Mouse (Mus musculus) embryonic facial prominence, embryonic 10.5 days (tissue): ENCODE results near the gene Gm10337. TPM values are rescaled to one million over a fixed set of nuclear protein-coding genes. Genes with fewer than 3 reads are reported as not detected.

Experiments used
- DNase-seq: peaks from one replicate; pipeline ENCODE4 v3.0.0-alpha.2; 2017; ENCODE audit warnings: low spot score
- H3K27ac ChIP-seq: fragments of 300-500 bp; sonication (generic); replicated peaks from 2 replicates; pipeline ENCODE4 v1.5.1; 2016; ENCODE audit warnings: mild to moderate bottlenecking
- H3K27me3 ChIP-seq: fragments of 300-500 bp; sonication (generic); replicated peaks from 2 replicates; pipeline ENCODE4 v1.6.1; 2016; ENCODE audit warnings: low read depth, mild to moderate bottlenecking; ENCODE audit not compliant: poor library complexity, severe bottlenecking
- H3K36me3 ChIP-seq: fragments of 300-500 bp; sonication (generic); replicated peaks from 2 replicates; pipeline ENCODE4 v1.6.1; 2016; ENCODE audit warnings: mild to moderate bottlenecking, moderate library complexity
- H3K4me1 ChIP-seq: fragments of 300-500 bp; sonication (generic); 2 replicates; pipeline ENCODE4 v1.6.1; 2016
- H3K4me3 ChIP-seq: fragments of 300-500 bp; sonication (generic); 2 replicates; pipeline ENCODE4 v1.5.1; 2016; ENCODE audit warnings: mild to moderate bottlenecking, moderate library complexity
- H3K9me3 ChIP-seq: fragments of 300-500 bp; sonication (generic); 2 replicates; pipeline ENCODE4 v1.6.1; 2016; ENCODE audit warnings: mild to moderate bottlenecking
- WGBS: fragments of 180-500 bp; shearing (Covaris S2); methylation state at CpG from one replicate; pipeline ENCODE4 v1.1.7; 2016; 5-methylcytosine and 5-hydroxymethylcytosine counted together
- polyA plus RNA-seq: library from polyadenylated mRNA; unstranded; fragments of >200 nt; fragmentation: Nextera tagmentation; extraction: Ambion mirVana; gene quantifications from 2 replicates; pipeline ENCODE4 v1.2.1, GENCODE M21; 2016

The Gm10337 gene
- polyA plus RNA-seq: 7.6 TPM in 1 of 2 replicates, not detected in the other

DNA sequence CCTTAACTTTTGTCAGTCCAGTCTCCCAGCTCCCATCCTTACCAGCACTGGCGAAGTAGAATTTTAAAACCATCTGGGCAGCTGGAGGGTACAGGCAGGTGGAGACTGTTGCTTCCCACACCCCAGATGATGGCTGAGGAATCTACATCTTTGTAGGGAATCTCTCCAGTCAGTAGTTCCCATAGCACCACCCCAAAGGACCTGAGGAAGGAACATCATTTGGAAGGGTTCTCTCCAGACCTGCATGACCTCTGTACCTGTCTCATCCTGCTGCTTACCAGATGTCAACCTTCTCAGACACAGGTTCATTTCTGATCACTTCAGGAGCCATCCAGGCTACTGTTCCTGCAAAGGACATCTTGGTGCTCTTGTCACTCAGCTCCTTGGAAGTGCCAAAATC, at the start of gene Gm10337:
TSS of gene Gm10337 (plus strand) at position 276 of the 400 bp plus-strand sequence.
- no peak for DNase-seq
- WGBS: 93% methylated on average over 1 of the region's 1 CpGs
- no peak within 1 kb of the TSS for H3K4me3 ChIP-seq
- H3K36me3 ChIP-seq: peaks cover 95% of the 10 kb centered on the region
- H3K27me3 ChIP-seq: no peaks in the 10 kb centered on the region
- no peaks in the 10 kb centered on the region for H3K9me3 ChIP-seq
- no peak within 1 kb of the TSS for H3K27ac ChIP-seq
- peaks cover 6% of the 10 kb centered on the region; the same call in 1 of the 2 replicates for H3K4me1 ChIP-seq

DNA sequence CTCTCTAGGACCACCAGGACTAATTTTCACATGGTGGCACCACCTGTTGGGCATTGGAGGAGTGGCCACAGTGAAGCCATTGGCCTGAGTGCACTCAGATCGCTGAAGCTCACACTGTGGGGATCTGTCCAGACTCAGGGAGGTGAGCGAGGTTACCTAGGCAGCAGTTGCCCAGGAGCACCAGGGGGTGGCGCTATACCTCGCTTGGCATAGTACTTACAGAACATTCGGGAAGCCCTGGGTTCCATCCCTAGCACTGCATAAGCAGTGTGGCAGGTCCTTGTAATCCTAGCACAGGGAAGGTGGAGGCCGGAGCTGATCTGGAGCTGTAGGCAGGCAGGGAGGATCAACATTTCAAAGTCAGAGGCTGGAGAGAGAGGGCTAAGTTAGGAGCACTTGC, 47.5 kb upstream of the Gm10337 start:
- peaks cover 21% of the 10 kb centered on the region for H3K4me1 ChIP-seq
- 34% methylated on average over 6 of the region's 6 CpGs for WGBS
- H3K9me3 ChIP-seq: no peaks in the 10 kb centered on the region
- H3K4me3 ChIP-seq: no peak overlapping the region
- H3K36me3 ChIP-seq: no peaks in the 10 kb centered on the region
- no peak overlapping the region for H3K27ac ChIP-seq
- H3K27me3 ChIP-seq: no peaks in the 10 kb centered on the region
- DNase-seq: no peak

DNA sequence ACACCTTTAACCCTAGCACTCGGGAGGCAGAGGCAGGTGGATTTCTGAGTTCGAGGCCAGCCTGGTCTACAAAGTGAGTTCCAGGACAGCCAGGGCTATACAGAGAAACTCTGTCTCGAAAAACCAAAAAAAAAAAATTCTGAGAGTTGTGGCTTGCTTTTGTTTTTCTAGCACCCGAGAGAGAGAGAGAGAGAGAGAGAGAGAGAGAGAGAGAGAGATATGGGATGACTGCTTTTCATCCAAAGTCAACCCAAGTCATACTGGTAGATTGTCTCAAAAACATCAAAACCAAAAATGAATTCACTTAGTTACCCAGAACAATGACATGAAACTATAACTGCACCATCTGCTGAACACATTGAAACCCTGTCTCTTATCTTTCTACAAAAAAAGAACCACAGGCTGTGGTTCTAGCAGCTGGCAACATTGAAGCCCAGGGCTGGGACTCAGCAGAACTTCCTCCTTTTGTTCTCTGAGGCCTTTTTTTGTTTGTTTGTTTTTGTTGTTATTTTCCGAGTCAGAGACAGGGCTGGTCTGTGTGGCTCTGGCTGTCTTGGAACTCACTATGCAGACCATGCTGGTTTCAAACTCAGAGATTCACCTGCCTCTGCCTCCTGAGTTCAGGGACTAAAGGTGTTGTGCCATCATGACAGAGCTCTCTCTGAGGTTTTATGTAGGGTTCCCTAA, 45.3 kb upstream of the Gm10337 start:
- Histone ChIP-seq H3K27me3 (no peaks in the 10 kb centered on the region), H3K27ac (peak overlapping the region; percentile 0; the same call in 1 of the 2 replicates), H3K36me3 (peaks cover 6% of the 10 kb centered on the region), H3K9me3 (no peaks in the 10 kb centered on the region), H3K4me3 (peak overlapping the region; percentile 57), H3K4me1 (peaks cover 19% of the 10 kb centered on the region)
- WGBS: 75% methylated on average over 5 of the region's 5 CpGs
- DNase-seq: no peak

DNA sequence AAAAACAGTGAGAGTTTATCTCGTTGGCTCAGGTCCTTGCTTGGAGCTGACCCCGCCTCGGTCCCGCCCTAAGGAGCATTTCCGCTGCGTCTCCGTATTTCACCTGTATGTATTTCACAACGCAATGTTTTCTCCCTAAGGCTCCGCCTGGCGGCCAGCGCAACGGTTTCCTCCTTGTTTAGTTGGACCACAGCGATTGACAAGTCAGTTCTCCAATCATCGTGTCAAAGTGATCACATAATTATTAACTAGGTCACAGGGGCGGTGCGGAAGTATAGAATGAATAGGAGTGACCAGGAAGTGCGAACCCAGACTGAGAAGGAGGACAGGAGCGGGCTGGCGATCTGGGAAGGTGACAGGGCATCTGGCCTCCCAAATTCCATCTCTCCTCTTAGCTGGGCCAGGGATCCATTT, 44.6 kb upstream of the Gm10337 start, which contains the start of gene Prr13:
TSS of gene Prr13 (plus strand) at position 125 of the 414 bp plus-strand sequence.
- H3K36me3 ChIP-seq: peaks cover 12% of the 10 kb centered on the region
- DNase-seq: peak; percentile 89
- H3K9me3 ChIP-seq: no peaks in the 10 kb centered on the region
- H3K27me3 ChIP-seq: no peaks in the 10 kb centered on the region
- H3K27ac ChIP-seq: peak within 1 kb of the TSS; percentile 60
- H3K4me3 ChIP-seq: peak within 1 kb of the TSS; percentile 57
- peaks cover 19% of the 10 kb centered on the region for H3K4me1 ChIP-seq
- WGBS: under 1% methylated on average over 19 of the region's 19 CpGs

DNA sequence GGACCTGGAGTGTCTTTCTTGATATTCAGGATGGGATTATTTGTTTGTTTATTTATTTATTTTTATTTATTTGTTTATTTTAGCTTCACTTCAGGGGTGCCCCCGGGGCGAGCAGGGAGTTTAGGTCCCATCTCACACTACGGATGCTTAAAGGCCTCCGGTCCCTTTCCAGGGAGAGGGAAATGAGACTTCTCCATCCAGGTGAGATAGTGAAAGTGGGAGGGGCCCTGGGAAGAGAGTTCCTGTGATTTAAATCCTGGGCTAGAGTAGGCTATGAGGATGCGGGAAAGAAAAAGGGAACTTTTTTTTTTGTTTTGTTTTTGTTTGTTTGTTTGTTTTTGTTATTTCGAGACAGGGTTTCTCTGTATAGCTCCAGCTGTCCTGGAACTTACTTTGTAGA, 44.1 kb upstream of the Gm10337 start:
- WGBS: 34% methylated on average over 6 of the region's 6 CpGs
- Histone ChIP-seq H3K4me1 (peaks cover 19% of the 10 kb centered on the region), H3K4me3 (peak overlapping the region; percentile 57), H3K27me3 (no peaks in the 10 kb centered on the region), H3K9me3 (no peaks in the 10 kb centered on the region), H3K36me3 (peaks cover 12% of the 10 kb centered on the region), H3K27ac (peak overlapping the region; percentile 60)
- no peak for DNase-seq

DNA sequence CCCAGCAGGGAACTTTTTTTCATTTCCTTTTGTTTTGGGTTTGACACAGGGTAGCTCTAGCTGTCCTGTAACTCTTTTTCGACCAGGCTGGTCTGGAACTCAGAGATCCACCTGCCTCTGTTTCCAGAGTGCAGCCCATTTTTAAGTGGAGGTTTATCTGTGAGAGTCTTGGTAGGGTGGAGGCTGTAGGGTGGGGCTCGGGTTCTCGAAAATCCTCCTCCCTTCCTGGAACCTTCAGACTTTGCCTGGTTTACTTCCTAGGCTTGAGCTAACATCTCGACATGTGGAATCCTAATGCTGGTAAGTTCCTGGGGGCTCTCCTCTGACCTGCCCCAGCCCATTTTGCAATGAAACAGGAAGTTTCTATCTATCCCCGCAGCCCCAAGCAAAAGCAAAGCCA, 43.7 kb upstream of the Gm10337 start:
- Histone ChIP-seq H3K4me3 (peak overlapping the region; percentile 57), H3K27me3 (no peaks in the 10 kb centered on the region), H3K27ac (no peak overlapping the region), H3K4me1 (peaks cover 19% of the 10 kb centered on the region), H3K36me3 (peaks cover 12% of the 10 kb centered on the region), H3K9me3 (no peaks in the 10 kb centered on the region)
- 71% methylated on average over 5 of the region's 5 CpGs for WGBS
- DNase-seq: no peak

DNA sequence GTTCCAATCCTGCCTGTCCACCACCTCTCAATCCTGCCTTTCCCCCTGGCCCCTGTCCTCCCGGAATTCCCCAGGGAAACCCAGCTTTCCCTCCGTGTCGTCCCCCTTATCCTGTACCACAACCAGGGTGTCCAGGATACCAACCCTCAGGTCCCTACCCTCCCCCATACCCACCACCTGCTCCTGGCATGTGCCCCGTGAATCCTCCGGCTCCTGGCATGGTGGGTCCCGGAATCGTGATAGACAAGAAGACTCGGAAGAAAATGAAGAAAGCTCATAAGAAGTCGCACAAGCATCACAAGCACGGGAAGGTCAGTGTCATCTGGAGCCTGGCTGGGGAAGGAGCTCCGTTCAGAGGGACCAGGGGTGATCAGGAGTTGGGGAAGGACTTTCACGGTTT, 43.1 kb upstream of the Gm10337 start:
- 81% methylated on average over 12 of the region's 12 CpGs for WGBS
- H3K4me3 ChIP-seq: peak overlapping the region; percentile 23; the same call in 1 of the 2 replicates
- no peaks in the 10 kb centered on the region for H3K27me3 ChIP-seq
- H3K4me1 ChIP-seq: peaks cover 19% of the 10 kb centered on the region
- H3K27ac ChIP-seq: no peak overlapping the region
- H3K9me3 ChIP-seq: no peaks in the 10 kb centered on the region
- peaks cover 12% of the 10 kb centered on the region for H3K36me3 ChIP-seq
- no peak for DNase-seq

DNA sequence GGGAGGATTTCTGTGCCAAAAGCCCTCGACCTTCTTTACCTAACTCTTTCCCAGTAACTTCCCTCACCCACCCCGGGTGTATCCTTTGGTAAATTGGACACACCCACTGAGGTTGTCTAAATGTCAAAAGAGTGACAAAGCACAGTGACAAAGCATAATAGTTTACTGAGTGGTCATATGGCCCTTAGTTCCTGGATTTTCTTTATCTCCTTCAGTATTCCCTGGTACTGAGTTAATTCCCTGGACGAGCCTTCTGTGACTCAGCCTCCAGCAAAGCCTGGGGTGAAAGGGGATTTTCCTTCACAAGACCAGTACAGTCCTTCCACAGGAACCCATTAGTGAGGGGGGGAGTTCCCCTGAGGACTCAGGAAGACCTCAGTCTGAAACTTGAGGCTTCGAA, 42.6 kb upstream of the Gm10337 start:
- Histone ChIP-seq H3K9me3 (no peaks in the 10 kb centered on the region), H3K27me3 (no peaks in the 10 kb centered on the region), H3K4me1 (peaks cover 19% of the 10 kb centered on the region), H3K4me3 (peak overlapping the region; percentile 23; the same call in 1 of the 2 replicates), H3K27ac (no peak overlapping the region; the same call in 1 of the 2 replicates), H3K36me3 (peaks cover 12% of the 10 kb centered on the region)
- WGBS: 75% methylated on average over 4 of the region's 4 CpGs
- no peak for DNase-seq

DNA sequence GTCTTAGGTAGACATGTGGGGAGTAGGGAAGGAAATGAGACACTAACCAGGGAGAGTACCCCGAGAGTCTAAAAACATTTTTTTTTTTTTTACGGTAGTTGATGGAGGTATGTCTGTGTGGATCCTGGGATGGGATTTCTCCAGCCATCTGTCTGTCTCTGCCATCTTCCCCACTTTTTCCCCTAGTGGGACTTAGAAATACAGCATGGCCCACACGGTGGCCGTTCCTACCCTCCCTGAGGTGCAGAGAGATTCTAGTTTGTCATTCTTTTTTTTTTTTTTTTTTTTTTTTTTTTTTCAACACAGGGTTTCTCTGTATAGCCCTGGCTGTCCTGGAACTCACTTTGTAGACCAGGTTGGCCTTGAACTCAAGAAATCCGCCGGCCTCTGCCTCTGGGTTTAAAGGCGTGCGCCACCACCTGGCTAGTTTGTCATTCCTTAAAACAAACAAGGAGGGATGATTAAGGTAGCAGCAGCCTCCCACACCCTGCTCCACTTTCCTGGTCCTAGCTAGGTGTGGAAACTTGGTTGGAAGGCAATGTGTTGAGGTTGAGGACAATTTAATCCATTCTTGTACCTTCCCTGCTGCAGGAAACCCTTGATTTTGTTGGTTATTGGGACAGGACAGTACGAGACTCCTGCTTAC, 42.0 kb upstream of the Gm10337 start:
- H3K27me3 ChIP-seq: no peaks in the 10 kb centered on the region
- H3K4me1 ChIP-seq: peaks cover 19% of the 10 kb centered on the region
- DNase-seq: no peak
- peaks cover 12% of the 10 kb centered on the region for H3K36me3 ChIP-seq
- H3K27ac ChIP-seq: no peak overlapping the region; the same call in 1 of the 2 replicates
- H3K9me3 ChIP-seq: no peaks in the 10 kb centered on the region
- H3K4me3 ChIP-seq: peak overlapping the region; percentile 23; the same call in 1 of the 2 replicates
- 82% methylated on average over 9 of the region's 9 CpGs for WGBS

DNA sequence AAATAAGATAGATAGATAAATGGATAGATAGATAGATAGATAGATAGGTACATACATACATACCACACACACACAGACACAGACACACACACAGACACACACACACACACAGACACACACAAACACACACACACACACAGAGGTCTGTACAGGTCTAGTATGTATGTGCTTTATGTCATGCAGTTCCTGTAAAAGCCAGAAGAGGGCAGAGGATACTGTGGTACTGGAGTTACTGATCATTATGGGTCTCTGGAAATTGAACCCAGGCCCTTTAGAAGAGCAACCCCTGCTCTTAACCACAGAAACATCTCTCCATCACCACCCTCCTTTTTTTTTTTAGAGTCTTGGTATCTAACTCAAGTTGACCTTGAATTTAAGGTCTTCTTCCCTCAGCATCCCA, 39.9 kb upstream of the Gm10337 start:
- H3K4me3 ChIP-seq: no peak overlapping the region
- DNase-seq: no peak
- H3K36me3 ChIP-seq: peaks cover 17% of the 10 kb centered on the region
- no peaks in the 10 kb centered on the region for H3K27me3 ChIP-seq
- H3K9me3 ChIP-seq: 0 out of 2 replicates have a peak, but pooled peaks cover 2% of the 10 kb centered on the region
- H3K4me1 ChIP-seq: peaks cover 19% of the 10 kb centered on the region
- no peak overlapping the region for H3K27ac ChIP-seq

DNA sequence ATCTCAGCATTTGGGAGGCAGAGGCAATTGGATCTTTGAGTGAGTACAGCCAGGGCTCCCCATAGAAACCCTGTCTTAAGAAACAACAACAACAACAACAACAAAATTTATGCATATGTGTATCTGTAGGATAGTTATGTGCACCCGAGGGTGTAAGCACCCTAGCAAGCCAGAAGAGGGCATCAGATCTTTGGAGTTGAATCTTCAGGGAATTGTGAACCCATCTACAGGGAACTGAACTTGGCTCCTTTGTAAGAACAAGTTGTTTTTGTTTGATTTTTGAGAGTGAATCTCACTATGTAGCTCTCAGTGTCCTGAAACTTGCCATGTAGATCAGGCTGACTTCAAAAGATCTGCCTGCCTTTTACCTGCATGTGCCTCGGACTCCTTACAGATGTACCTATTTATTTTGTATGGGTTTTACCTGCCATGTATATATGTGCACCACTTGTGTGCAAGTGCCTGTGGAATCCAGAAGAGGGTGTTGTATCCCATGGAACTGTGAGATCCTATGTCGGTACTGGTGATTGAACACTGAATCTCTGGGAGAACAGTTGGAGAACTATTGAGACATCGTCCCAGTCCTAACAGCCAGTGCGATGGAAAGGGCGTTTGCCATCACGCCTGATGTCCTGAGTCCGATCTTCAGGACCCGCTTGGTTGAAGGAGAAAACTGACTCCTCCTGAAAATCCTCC, 34.7 kb upstream of the Gm10337 start:
- Histone ChIP-seq H3K27ac (no peak overlapping the region), H3K4me1 (peaks cover 17% of the 10 kb centered on the region), H3K36me3 (peaks cover 21% of the 10 kb centered on the region), H3K9me3 (0 out of 2 replicates have a peak, but pooled peaks cover 3% of the 10 kb centered on the region), H3K27me3 (no peaks in the 10 kb centered on the region), H3K4me3 (no peak overlapping the region)
- no peak for DNase-seq
- WGBS: 95% methylated on average over 9 of the region's 9 CpGs

DNA sequence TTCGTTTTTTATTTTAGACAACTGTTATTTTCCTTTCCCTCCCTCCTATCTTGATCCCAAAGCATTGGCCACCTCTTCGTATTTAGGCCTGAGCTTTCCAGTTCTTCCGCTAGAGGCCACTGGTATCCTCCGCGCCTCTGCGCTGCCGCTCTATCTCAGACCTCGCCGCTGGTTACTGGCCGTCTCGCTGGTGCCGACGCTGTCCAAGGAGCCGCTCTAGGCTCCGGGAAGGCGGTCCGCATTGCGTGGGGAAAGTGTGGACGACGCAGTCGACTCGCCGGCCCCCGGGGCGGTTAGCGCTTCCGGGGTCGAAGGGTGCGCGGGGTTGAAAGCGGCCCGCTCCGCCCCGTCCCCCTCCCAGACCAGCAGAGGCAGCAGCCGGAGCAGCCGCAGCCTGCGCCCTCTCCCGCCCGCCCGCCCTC, 33.3 kb upstream of the Gm10337 start, which contains the start of gene Pcbp2:
TSS of gene Pcbp2 (plus strand) at position 357 of the 422 bp plus-strand sequence.
- peak; percentile 98 for DNase-seq
- peaks cover 17% of the 10 kb centered on the region for H3K4me1 ChIP-seq
- peaks cover 35% of the 10 kb centered on the region for H3K36me3 ChIP-seq
- H3K27me3 ChIP-seq: no peaks in the 10 kb centered on the region
- peak within 1 kb of the TSS; percentile 99 for H3K27ac ChIP-seq
- 0 out of 2 replicates have a peak, but pooled peaks cover 3% of the 10 kb centered on the region for H3K9me3 ChIP-seq
- H3K4me3 ChIP-seq: peak within 1 kb of the TSS; percentile 95
- whole genome bisulfite sequencing: under 1% methylated on average over 36 of the region's 40 CpGs
